Mouse (Mus musculus): ENCODE data around the gene Trmt2b. TPM values are rescaled to one million over a fixed set of nuclear protein-coding genes. Genes with fewer than 3 reads are reported as not detected.

Gene Trmt2b
- polyA plus RNA-seq, 1 experiment from 2014 or later, result 8.9 TPM

DNA sequence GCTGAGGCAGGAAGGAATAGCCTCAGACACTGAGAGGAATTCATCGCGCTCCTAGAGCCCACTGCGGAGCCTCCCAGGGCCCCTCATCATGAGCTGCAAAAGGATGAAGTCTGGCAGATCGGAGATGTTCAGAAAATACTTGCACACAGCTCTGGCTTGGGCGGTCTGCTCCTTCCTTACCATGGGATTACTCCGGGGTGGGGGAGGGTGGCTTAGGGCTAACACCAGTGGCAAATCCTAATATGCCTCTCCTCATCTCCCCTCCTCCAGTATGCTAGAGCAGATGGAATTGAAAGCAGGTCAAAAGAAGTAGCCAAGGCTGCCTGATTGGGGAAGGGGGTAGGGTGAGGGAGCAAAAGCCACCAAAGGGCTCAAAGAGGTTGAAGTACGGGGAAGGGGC is 20.0 kb upstream of the Trmt2b start:
- H3K4me1 ChIP-seq (ENCODE audit: control insufficient read depth, low read depth, low read length), result no peaks in the 10 kb centered on the region
- H3K36me3 ChIP-seq (ENCODE audit: control insufficient read depth, insufficient read depth), result no peaks in the 10 kb centered on the region
- H3K9ac ChIP-seq (ENCODE audit: low read depth, low read length), result no peak overlapping the region
- H3K27me3 ChIP-seq (ENCODE audit: control insufficient read depth, insufficient read depth, low read depth, low read length), result peaks cover 37% of the 10 kb centered on the region
- no peak overlapping the region for H3K4me3 ChIP-seq (ENCODE audit: low read depth, low read length)
- no peak overlapping the region for H3K27ac ChIP-seq (ENCODE audit: low read length)
- 33% methylated on average over 7 of the region's 7 CpGs for WGBS (ENCODE audit: insufficient replicate concordance)
- no peaks in the 10 kb centered on the region for H3K9me3 ChIP-seq (replicated peaks; ENCODE audit: control insufficient read depth, low read length)
- no peak for ATAC-seq (ENCODE audit: low read depth)
- no peak overlapping the region for H3K4me2 ChIP-seq (ENCODE audit: low read depth, low read length)

DNA sequence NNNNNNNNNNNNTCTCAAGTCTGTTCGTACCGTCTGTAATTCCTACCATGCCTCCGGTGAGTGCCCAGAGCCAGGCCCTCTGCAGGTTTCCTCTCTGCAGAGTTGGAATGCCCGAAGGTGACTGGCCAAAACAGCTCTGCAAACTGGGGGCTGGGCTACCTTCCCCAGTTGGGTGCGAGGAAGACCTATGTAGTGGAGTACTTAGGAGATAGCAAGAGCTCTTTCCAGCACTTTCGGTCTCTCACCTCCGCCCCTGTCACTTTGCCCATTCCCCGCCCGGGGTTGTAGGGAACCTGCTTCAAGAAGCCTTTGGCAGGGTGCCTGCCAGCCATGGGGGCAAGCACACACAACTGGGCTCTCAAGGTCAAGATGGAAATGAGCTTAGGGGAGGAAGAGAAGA is 19.5 kb upstream of the Trmt2b start:
- Histone ChIP-seq H3K36me3 (ENCODE audit: control insufficient read depth, insufficient read depth) (no peaks in the 10 kb centered on the region), H3K9me3 (replicated peaks; ENCODE audit: control insufficient read depth, low read length) (no peaks in the 10 kb centered on the region), H3K27me3 (ENCODE audit: control insufficient read depth, insufficient read depth, low read depth, low read length) (peaks cover 37% of the 10 kb centered on the region), H3K27ac (ENCODE audit: low read length) (no peak overlapping the region), H3K4me1 (ENCODE audit: control insufficient read depth, low read depth, low read length) (no peaks in the 10 kb centered on the region), H3K4me3 (ENCODE audit: low read depth, low read length) (no peak overlapping the region), H3K4me2 (ENCODE audit: low read depth, low read length) (no peak overlapping the region), H3K9ac (ENCODE audit: low read depth, low read length) (no peak overlapping the region)
- ATAC-seq (ENCODE audit: low read depth), result no peak
- WGBS (ENCODE audit: insufficient replicate concordance), result 30% methylated on average over 9 of the region's 9 CpGs

DNA sequence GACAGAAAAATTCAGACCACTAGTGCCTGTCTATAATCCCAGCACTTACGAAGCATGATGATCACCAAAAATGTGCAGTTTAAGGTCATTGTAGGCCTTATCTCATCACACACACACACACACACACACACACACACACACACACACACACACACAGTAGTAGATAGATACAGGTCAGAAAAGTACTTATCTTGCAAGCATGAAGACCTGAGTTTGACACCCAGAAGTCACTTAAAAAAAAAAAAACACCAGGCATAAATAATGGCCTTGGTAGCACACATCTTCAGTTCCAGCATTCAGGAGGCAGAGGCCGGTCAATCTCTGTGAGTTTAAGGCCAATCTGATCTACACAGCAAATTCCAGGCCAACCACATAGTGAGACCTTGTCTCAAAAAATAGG is 10.5 kb upstream of the Trmt2b start:
- no peak overlapping the region for H3K9ac ChIP-seq (ENCODE audit: low read depth, low read length)
- 57% methylated on average over 2 of the region's 2 CpGs for WGBS (ENCODE audit: insufficient replicate concordance)
- no peak overlapping the region for H3K27ac ChIP-seq (ENCODE audit: low read length)
- H3K36me3 ChIP-seq (ENCODE audit: control insufficient read depth, insufficient read depth), result no peaks in the 10 kb centered on the region
- no peak overlapping the region for H3K4me2 ChIP-seq (ENCODE audit: low read depth, low read length)
- no peak for ATAC-seq (ENCODE audit: low read depth)
- H3K9me3 ChIP-seq (replicated peaks; ENCODE audit: control insufficient read depth, low read length), result no peaks in the 10 kb centered on the region
- no peak overlapping the region for H3K4me3 ChIP-seq (ENCODE audit: low read depth, low read length)
- H3K4me1 ChIP-seq (ENCODE audit: control insufficient read depth, low read depth, low read length), result no peaks in the 10 kb centered on the region
- no peaks in the 10 kb centered on the region; the same call in 1 of the 2 replicates for H3K27me3 ChIP-seq (ENCODE audit: control insufficient read depth, insufficient read depth, low read depth, low read length)

- Histone ChIP-seq H3K4me2 (ENCODE audit: low read depth, low read length) (no peak overlapping the region), H3K27ac (ENCODE audit: low read length) (no peak overlapping the region), H3K4me1 (ENCODE audit: control insufficient read depth, low read depth, low read length) (no peaks in the 10 kb centered on the region), H3K4me3 (ENCODE audit: low read depth, low read length) (no peak overlapping the region), H3K9me3 (replicated peaks; ENCODE audit: control insufficient read depth, low read length) (no peaks in the 10 kb centered on the region), H3K27me3 (ENCODE audit: control insufficient read depth, insufficient read depth, low read depth, low read length) (no peaks in the 10 kb centered on the region), H3K9ac (ENCODE audit: low read depth, low read length) (no peak overlapping the region), H3K36me3 (ENCODE audit: control insufficient read depth, insufficient read depth) (no peaks in the 10 kb centered on the region)
- WGBS (ENCODE audit: insufficient replicate concordance), result 59% methylated on average over 4 of the region's 4 CpGs
- ATAC-seq (ENCODE audit: low read depth), result no peak
These were observed 9.0 kb upstream of the Trmt2b start for GRCm38 (mm10) chrX:134285791-134286190.

- Histone ChIP-seq H3K4me2 (ENCODE audit: low read depth, low read length) (no peak overlapping the region), H3K27ac (ENCODE audit: low read length) (no peak overlapping the region), H3K4me3 (ENCODE audit: low read depth, low read length) (no peak overlapping the region), H3K4me1 (ENCODE audit: control insufficient read depth, low read depth, low read length) (no peaks in the 10 kb centered on the region), H3K9ac (ENCODE audit: low read depth, low read length) (no peak overlapping the region), H3K36me3 (ENCODE audit: control insufficient read depth, insufficient read depth) (no peaks in the 10 kb centered on the region), H3K27me3 (ENCODE audit: control insufficient read depth, insufficient read depth, low read depth, low read length) (no peaks in the 10 kb centered on the region), H3K9me3 (replicated peaks; ENCODE audit: control insufficient read depth, low read length) (no peaks in the 10 kb centered on the region)
- no peak for ATAC-seq (ENCODE audit: low read depth)
- WGBS (ENCODE audit: insufficient replicate concordance), result 72% methylated on average over 2 of the region's 2 CpGs
These were observed 8.3 kb upstream of the Trmt2b start for GRCm38 (mm10) chrX:134285102-134285501.

- Histone ChIP-seq H3K27ac (ENCODE audit: low read length) (no peak overlapping the region), H3K27me3 (ENCODE audit: control insufficient read depth, insufficient read depth, low read depth, low read length) (no peaks in the 10 kb centered on the region), H3K9ac (ENCODE audit: low read depth, low read length) (no peak overlapping the region), H3K36me3 (ENCODE audit: control insufficient read depth, insufficient read depth) (no peaks in the 10 kb centered on the region), H3K9me3 (replicated peaks; ENCODE audit: control insufficient read depth, low read length) (no peaks in the 10 kb centered on the region), H3K4me3 (ENCODE audit: low read depth, low read length) (no peak overlapping the region), H3K4me2 (ENCODE audit: low read depth, low read length) (no peak overlapping the region), H3K4me1 (ENCODE audit: control insufficient read depth, low read depth, low read length) (no peaks in the 10 kb centered on the region; the same call in 1 of the 2 replicates)
- no peak for ATAC-seq (ENCODE audit: low read depth)
- WGBS (ENCODE audit: insufficient replicate concordance), result 64% methylated on average over 3 of the region's 3 CpGs
These were observed 3.7 kb upstream of the Trmt2b start for GRCm38 (mm10) chrX:134280531-134280930.

DNA sequence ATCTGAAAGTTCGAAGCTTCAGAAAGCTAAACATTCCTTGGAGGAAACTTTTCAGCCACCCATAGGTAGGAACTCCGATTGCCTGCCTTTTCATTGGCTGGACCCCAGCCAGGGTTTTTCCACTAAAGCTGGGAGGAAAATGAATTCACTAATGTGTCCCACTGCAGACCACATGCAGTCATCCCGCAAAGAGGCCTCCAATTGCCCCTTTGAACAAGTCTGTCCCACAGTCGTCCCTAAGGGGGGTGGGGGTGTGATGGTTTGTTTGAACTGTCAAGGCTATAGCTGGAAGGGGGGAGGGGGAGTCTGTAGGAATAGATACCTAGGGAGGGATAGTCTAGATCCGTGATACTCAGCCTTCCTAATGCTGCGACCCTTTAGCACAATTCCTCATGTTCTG is 1.1 kb downstream of the Trmt2b start:
- WGBS (ENCODE audit: insufficient replicate concordance), result 28% methylated on average over 6 of the region's 6 CpGs

GRCm38 (mm10) chrX:134262129-134262528 is 14.7 kb downstream of the Trmt2b start:
- Histone ChIP-seq H3K27me3 (ENCODE audit: control insufficient read depth, insufficient read depth, low read depth, low read length) (no peaks in the 10 kb centered on the region), H3K4me2 (ENCODE audit: low read depth, low read length) (no peak overlapping the region), H3K9ac (ENCODE audit: low read depth, low read length) (no peak overlapping the region), H3K27ac (ENCODE audit: low read length) (no peak overlapping the region), H3K36me3 (ENCODE audit: control insufficient read depth, insufficient read depth) (no peaks in the 10 kb centered on the region; the same call in 1 of the 2 replicates), H3K4me3 (ENCODE audit: low read depth, low read length) (no peak overlapping the region), H3K4me1 (ENCODE audit: control insufficient read depth, low read depth, low read length) (no peaks in the 10 kb centered on the region), H3K9me3 (replicated peaks; ENCODE audit: control insufficient read depth, low read length) (no peaks in the 10 kb centered on the region)
- WGBS (ENCODE audit: insufficient replicate concordance), result 79% methylated on average over 11 of the region's 11 CpGs
- no peak for ATAC-seq (ENCODE audit: low read depth)

More for the DNA sequence above, 1.1 kb downstream of the Trmt2b start:
- H3K9me3 ChIP-seq (replicated peaks; ENCODE audit: control insufficient read depth, low read length), result no peaks in the 10 kb centered on the region
- no peaks in the 10 kb centered on the region for H3K27me3 ChIP-seq (ENCODE audit: control insufficient read depth, insufficient read depth, low read depth, low read length)
- no peak overlapping the region for H3K27ac ChIP-seq (ENCODE audit: low read length)
- H3K4me3 ChIP-seq (ENCODE audit: low read depth, low read length), result no peak overlapping the region
- H3K9ac ChIP-seq (ENCODE audit: low read depth, low read length), result no peak overlapping the region
- H3K36me3 ChIP-seq (ENCODE audit: control insufficient read depth, insufficient read depth), result no peaks in the 10 kb centered on the region
- no peaks in the 10 kb centered on the region; the same call in 1 of the 2 replicates for H3K4me1 ChIP-seq (ENCODE audit: control insufficient read depth, low read depth, low read length)
- ATAC-seq (ENCODE audit: low read depth), result no peak
- peak overlapping the region; percentile 61 for H3K4me2 ChIP-seq (ENCODE audit: low read depth, low read length)

- H3K27me3 ChIP-seq (ENCODE audit: control insufficient read depth, insufficient read depth, low read depth, low read length), result no peaks in the 10 kb centered on the region
- no peaks in the 10 kb centered on the region for H3K9me3 ChIP-seq (replicated peaks; ENCODE audit: control insufficient read depth, low read length)
- no peaks in the 10 kb centered on the region for H3K4me1 ChIP-seq (ENCODE audit: control insufficient read depth, low read depth, low read length)
- H3K4me2 ChIP-seq (ENCODE audit: low read depth, low read length), result no peak overlapping the region
- H3K9ac ChIP-seq (ENCODE audit: low read depth, low read length), result no peak overlapping the region
- H3K27ac ChIP-seq (ENCODE audit: low read length), result no peak overlapping the region
- no peak overlapping the region for H3K4me3 ChIP-seq (ENCODE audit: low read depth, low read length)
- 65% methylated on average over 5 of the region's 5 CpGs for WGBS (ENCODE audit: insufficient replicate concordance)
- H3K36me3 ChIP-seq (ENCODE audit: control insufficient read depth, insufficient read depth), result no peaks in the 10 kb centered on the region; the same call in 1 of the 2 replicates
- ATAC-seq (ENCODE audit: low read depth), result no peak
These were observed 15.6 kb downstream of the Trmt2b start for GRCm38 (mm10) chrX:134261191-134261590.
